Mouse (Mus musculus) hematopoietic stem cell, adult 5-6 weeks (primary cell): Measurements from ENCODE around the gene Alox5ap. TPM values are rescaled to one million over a fixed set of nuclear protein-coding genes. Genes with fewer than 3 reads are reported as not detected.

Experiments
- ATAC-seq, 2 experiments: fragments of 125-278 bp in 1 of 2; replicated peaks in 1 of 2; 2 replicates each; pipeline ENCODE4 v1.8.0; 2016 to 2017; ENCODE audit warnings: inconsistent platforms in 2 of 2, mild to moderate bottlenecking in 2 of 2, moderate number of reproducible peaks in 2 of 2, low read depth in 1 of 2, moderate TSS enrichment in 1 of 2; ENCODE audit not compliant: low FRiP score in 2 of 2, poor library complexity in 2 of 2, severe bottlenecking in 2 of 2, insufficient read depth in 1 of 2, low TSS enrichment in 1 of 2
- total RNA-seq: library from RNA; stranded (forward); fragments of 172-1452, 232-1000 nt; gene quantifications from 2 replicates; pipeline ENCODE4 v1.2.3, GENCODE M21; 2017

Alox5ap gene
- total RNA-seq, 1 experiment from 2014 or later: 324 TPM

DNA sequence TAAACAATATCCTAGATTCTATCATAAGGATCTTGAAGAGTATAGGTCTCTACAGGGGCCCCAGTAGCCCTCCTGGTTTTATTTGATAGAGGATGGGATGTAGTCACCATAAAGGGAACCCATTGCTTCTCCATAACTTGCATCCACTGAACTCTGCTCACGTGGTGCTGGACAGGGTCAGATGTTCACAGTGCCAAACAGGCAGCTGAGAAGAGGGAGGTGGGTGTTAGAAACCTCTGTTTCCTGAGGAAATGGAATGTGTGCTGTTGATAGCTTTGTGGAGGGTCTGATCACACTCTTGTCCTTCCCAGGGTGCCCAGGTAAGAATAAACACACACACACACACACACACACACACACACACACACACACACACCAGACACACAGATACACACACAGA, 66.0 kb downstream of the Alox5ap start:
- ATAC-seq: no peak

- ATAC-seq: no peak
Measured at GRCm38 (mm10) chr5:149331407-149332143, 67.0 kb downstream of the Alox5ap start.

DNA sequence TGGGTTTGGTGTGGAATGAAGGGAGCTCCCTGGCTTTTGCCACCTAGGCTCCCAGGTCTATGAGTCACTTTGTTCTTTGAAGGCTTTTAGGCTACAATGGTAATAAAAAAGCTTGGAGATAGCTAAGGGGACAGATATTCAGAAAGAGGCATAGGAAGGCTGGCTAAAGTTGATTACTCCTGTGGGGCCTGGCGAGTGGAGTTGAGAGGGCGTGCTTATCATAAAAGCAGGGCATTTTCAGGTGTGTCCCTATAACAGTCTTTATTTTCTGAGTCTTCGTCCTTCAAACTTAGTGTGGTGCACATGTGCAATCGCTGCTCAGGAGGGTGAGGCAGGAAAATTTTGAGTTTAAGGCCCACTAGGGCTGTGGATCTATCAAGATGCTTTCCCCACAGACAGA, 68.2 kb downstream of the Alox5ap start:
- no peak for ATAC-seq

DNA sequence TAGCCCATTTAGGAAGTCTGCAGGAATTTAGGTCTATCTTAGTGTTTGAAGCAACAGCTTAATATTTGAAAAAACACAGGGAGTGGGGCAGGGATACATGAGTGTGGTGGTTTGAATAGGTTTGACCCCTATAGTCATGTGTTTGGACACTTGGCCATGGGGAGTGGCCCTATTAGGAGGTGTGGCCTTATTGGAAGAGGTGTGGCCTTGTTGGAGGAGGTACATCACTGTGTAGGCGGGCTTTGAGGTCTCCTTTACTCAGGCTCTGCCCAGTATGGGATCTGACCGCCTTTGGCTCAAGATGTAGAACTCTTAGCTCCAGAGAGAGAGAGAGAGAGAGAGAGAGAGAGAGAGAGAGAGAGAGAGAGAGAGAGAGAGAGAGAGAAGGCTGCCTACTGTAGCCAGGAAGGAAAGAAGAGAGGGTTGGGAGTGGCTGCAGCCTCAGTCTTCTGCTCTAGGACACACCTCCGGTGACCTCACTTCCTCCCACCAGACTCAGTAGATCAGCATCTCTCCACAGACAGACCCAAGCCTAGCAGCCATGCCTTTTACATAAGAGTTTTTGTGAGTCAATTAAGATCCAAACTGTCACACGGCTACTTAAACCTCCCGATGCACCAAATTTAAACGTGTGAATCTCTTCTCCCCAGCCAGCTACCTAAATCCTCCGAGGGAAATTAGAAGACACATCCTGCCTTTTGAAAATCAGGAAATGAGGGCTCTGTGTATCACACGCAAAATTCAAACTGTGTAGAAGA, 69.6 kb downstream of the Alox5ap start:
- no peak for ATAC-seq

GRCm38 (mm10) chr5:149335009-149335408, 70.4 kb downstream of the Alox5ap start:
- peak; percentile 50 to 60; a peak in 3 of 4 replicates for ATAC-seq

- peak; percentile 69 to 74; a peak in 3 of 4 replicates for ATAC-seq
Measured at GRCm38 (mm10) chr5:149335563-149336238, 71.1 kb downstream of the Alox5ap start.

DNA sequence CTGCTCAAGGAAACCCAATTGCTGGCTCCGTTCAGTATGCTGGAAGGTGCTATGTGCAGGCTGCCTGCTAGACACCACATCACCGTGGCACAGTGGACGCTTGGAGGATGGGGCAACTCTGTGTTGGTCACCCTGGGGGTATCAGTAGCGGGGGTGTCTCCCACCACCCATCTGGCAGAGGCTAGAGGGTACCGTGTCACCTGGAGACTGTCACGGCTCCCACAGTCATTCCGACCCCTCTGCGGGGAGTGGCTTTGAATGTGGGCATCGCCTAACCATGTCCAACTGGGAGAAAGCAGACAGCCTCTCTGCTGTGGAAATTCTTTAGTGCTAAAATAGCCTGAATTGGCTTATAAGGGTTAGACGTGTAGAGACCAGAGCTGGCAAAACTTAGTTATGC, 72.6 kb downstream of the Alox5ap start:
- ATAC-seq: no peak

Other genes with a start within 250 kb of the Alox5ap start
- 42.1 and 59.9 TPM in 2 replicates for gene Uspl1, start 80.4 kb upstream of the Alox5ap start, total RNA-seq
- 1,142 and 1,227 TPM in 2 replicates for gene Hmgb1, start 80.3 kb upstream of the Alox5ap start, total RNA-seq
- gene Medag, start 147.0 kb downstream of the Alox5ap start, total RNA-seq: 0.30 and 1.2 TPM in 2 replicates
- not detected in 2 replicates for gene Tex26, start 174.9 kb downstream of the Alox5ap start, total RNA-seq